Mouse (Mus musculus) CH12.LX (cell line): ENCODE data around the gene Gpx5. TPM values are rescaled to one million over a fixed set of nuclear protein-coding genes. Genes with fewer than 3 reads are reported as not detected.
A peak's percentile ranks its signal among the peaks of the same experiment; 100 is the strongest.

ENCODE experiments used
- DNase-seq: peaks from one replicate; pipeline ENCODE4 v3.0.0-alpha.2; 2013; ENCODE audit errors: extremely low read depth
- H3K27ac ChIP-seq: 2 replicates; pipeline ENCODE4 v1.5.1; 2012; ENCODE audit warnings: low read depth, mild to moderate bottlenecking, control low read depth, moderate library complexity; ENCODE audit not compliant: insufficient read depth
- H3K27me3 ChIP-seq: replicated peaks from 2 replicates; pipeline ENCODE3; 2012; ENCODE audit warnings: inconsistent platforms
- H3K36me3 ChIP-seq, 2 experiments: replicated peaks in 1 of 2; 2 replicates each; pipeline versions ENCODE3 to v1.6.1; 2012; ENCODE audit warnings: inconsistent platforms in 1 of 2, low read length in 1 of 2, mild to moderate bottlenecking in 1 of 2, mixed read lengths in 1 of 2, moderate library complexity in 1 of 2; ENCODE audit not compliant: control insufficient read depth in 1 of 2, insufficient read depth in 1 of 2
- H3K4me1 ChIP-seq, 2 experiments: 2 replicates each; pipeline ENCODE4 v1.6.1; 2012; ENCODE audit warnings: inconsistent platforms in 1 of 2, moderate library complexity in 1 of 2; ENCODE audit not compliant: insufficient read depth in 2 of 2, control insufficient read depth in 1 of 2
- H3K4me2 ChIP-seq: 2 replicates; pipeline ENCODE4 v1.6.1; 2012; ENCODE audit warnings: low read depth, mild to moderate bottlenecking, control low read depth; ENCODE audit not compliant: poor library complexity, insufficient read depth, severe bottlenecking
- H3K4me3 ChIP-seq, 3 experiments: fragments of 150-350 bp in 1 of 3; sonication (generic) in 1 of 3; replicated peaks in 1 of 3; 2 replicates each; pipeline versions ENCODE3 to v1.5.1; 2011 to 2012; ENCODE audit warnings: low read depth in 2 of 3, low read length in 2 of 3, mild to moderate bottlenecking in 2 of 3, moderate library complexity in 2 of 3, control low read depth in 1 of 3, improper control_type of control experiment in 1 of 3, inconsistent platforms in 1 of 3, mixed read lengths in 1 of 3; ENCODE audit not compliant: poor library complexity in 1 of 3
- H3K79me2 ChIP-seq: replicated peaks from 2 replicates; pipeline ENCODE4 v1.6.1; 2012; ENCODE audit warnings: mild to moderate bottlenecking, moderate library complexity; ENCODE audit not compliant: control insufficient read depth, poor library complexity, insufficient read depth, severe bottlenecking; ENCODE audit errors: extremely low read depth
- H3K9ac ChIP-seq: 2 replicates; pipeline ENCODE4 v1.6.1; 2012; ENCODE audit warnings: low read depth, mild to moderate bottlenecking, control low read depth, moderate library complexity; ENCODE audit not compliant: insufficient read depth
- H3K9me3 ChIP-seq: replicated peaks from 2 replicates; pipeline ENCODE3; 2012; ENCODE audit warnings: low read length, inconsistent platforms, mixed read lengths
- BHLHE40 ChIP-seq: IDR thresholded peaks from 2 replicates; pipeline ENCODE4 v1.6.1; 2011; ENCODE audit warnings: mild to moderate bottlenecking, low read depth, low read length, improper control_type of control experiment
- CHD1 ChIP-seq: IDR thresholded peaks from 2 replicates; pipeline ENCODE4 v1.6.1; 2012; ENCODE audit warnings: low read depth, low read length, improper control_type of control experiment, inconsistent platforms
- CHD2 ChIP-seq: IDR thresholded peaks from 2 replicates; pipeline ENCODE4 v1.6.1; 2011; ENCODE audit warnings: low read length, improper control_type of control experiment
- CTCF ChIP-seq, 2 experiments: IDR thresholded peaks in 1 of 2; conservative IDR thresholded peaks in 1 of 2; 2 replicates each; pipeline ENCODE4 v1.5.1; 2011 to 2012; ENCODE audit warnings: low read depth in 2 of 2, low read length in 2 of 2, improper control_type of control experiment in 1 of 2, inconsistent platforms in 1 of 2, mild to moderate bottlenecking in 1 of 2, moderate library complexity in 1 of 2
- E2F4 ChIP-seq: IDR thresholded peaks from 2 replicates; pipeline ENCODE4 v1.6.1; 2011; ENCODE audit warnings: low read depth, low read length, improper control_type of control experiment; ENCODE audit not compliant: insufficient replicate concordance
- ELF1 ChIP-seq: IDR thresholded peaks from 2 replicates; pipeline ENCODE4 v1.6.1; 2014; ENCODE audit warnings: low read depth, mild to moderate bottlenecking, inconsistent platforms, low read length, improper control_type of control experiment
- EP300 ChIP-seq: IDR thresholded peaks from 2 replicates; pipeline ENCODE4 v1.6.1; 2011; ENCODE audit warnings: low read length, improper control_type of control experiment
- ETS1 ChIP-seq: conservative IDR thresholded peaks from 2 replicates; pipeline ENCODE4 v1.6.1; 2012; ENCODE audit warnings: low read depth, mild to moderate bottlenecking, inconsistent platforms, low read length, improper control_type of control experiment, moderate library complexity
- GABPA ChIP-seq: IDR thresholded peaks from 2 replicates; pipeline ENCODE4 v1.6.1; 2012; ENCODE audit warnings: low read depth, low read length, improper control_type of control experiment, inconsistent platforms; ENCODE audit not compliant: insufficient replicate concordance
- HCFC1 ChIP-seq: IDR thresholded peaks from 2 replicates; pipeline ENCODE4 v1.6.1; 2012; ENCODE audit warnings: low read depth, mild to moderate bottlenecking, inconsistent platforms, low read length, improper control_type of control experiment
- IRF4 ChIP-seq: IDR thresholded peaks from 2 replicates; pipeline ENCODE4 v1.6.1; 2014; ENCODE audit warnings: low read depth, mild to moderate bottlenecking, inconsistent platforms, low read length, improper control_type of control experiment
- JUN ChIP-seq: IDR thresholded peaks from 2 replicates; pipeline ENCODE4 v1.6.1; 2011; ENCODE audit warnings: low read depth, mild to moderate bottlenecking, low read length, improper control_type of control experiment, moderate library complexity; ENCODE audit not compliant: insufficient read depth
- JUND ChIP-seq: conservative IDR thresholded peaks from 2 replicates; pipeline ENCODE4 v1.6.1; 2011; ENCODE audit warnings: low read depth, low read length, improper control_type of control experiment
- KAT2A ChIP-seq: IDR thresholded peaks from 2 replicates; pipeline ENCODE4 v1.6.1; 2012; ENCODE audit warnings: low read length, improper control_type of control experiment, inconsistent platforms; ENCODE audit not compliant: insufficient replicate concordance
- MAFK ChIP-seq: IDR thresholded peaks from 2 replicates; pipeline ENCODE4 v1.6.1; 2011; ENCODE audit warnings: low read length, improper control_type of control experiment; ENCODE audit not compliant: insufficient replicate concordance
- MAX ChIP-seq: IDR thresholded peaks from 2 replicates; pipeline ENCODE4 v1.6.1; 2011; ENCODE audit warnings: low read length, improper control_type of control experiment
- MAZ ChIP-seq: IDR thresholded peaks from 2 replicates; pipeline ENCODE4 v1.6.1; 2012; ENCODE audit warnings: low read depth, mild to moderate bottlenecking, inconsistent platforms, low read length, improper control_type of control experiment, moderate library complexity
- MEF2A ChIP-seq: IDR thresholded peaks from 2 replicates; pipeline ENCODE4 v1.6.1; 2014; ENCODE audit warnings: low read depth, mild to moderate bottlenecking, inconsistent platforms, low read length, improper control_type of control experiment, borderline replicate concordance
- MXI1 ChIP-seq: IDR thresholded peaks from 2 replicates; pipeline ENCODE4 v1.6.1; 2011; ENCODE audit warnings: mild to moderate bottlenecking, low read depth, low read length, improper control_type of control experiment
- MYC ChIP-seq: IDR thresholded peaks from 2 replicates; pipeline ENCODE4 v1.6.1; 2011; ENCODE audit warnings: low read depth, mild to moderate bottlenecking, improper control_type of control experiment, low read length
- NELFE ChIP-seq: IDR thresholded peaks from 2 replicates; pipeline ENCODE4 v1.6.1; 2011; ENCODE audit warnings: low read depth, low read length, improper control_type of control experiment
- NRF1 ChIP-seq: IDR thresholded peaks from 2 replicates; pipeline ENCODE4 v1.6.1; 2014; ENCODE audit warnings: low read depth, mild to moderate bottlenecking, inconsistent platforms, low read length, improper control_type of control experiment, moderate library complexity
- PAX5 ChIP-seq: IDR thresholded peaks from 2 replicates; pipeline ENCODE4 v1.6.1; 2012; ENCODE audit warnings: low read length, inconsistent platforms, mixed read lengths
- POLR2A ChIP-seq: IDR thresholded peaks from 2 replicates; pipeline ENCODE4 v1.6.1; 2011; ENCODE audit warnings: low read depth, mild to moderate bottlenecking, improper control_type of control experiment, low read length
- POLR2AphosphoS2 ChIP-seq: IDR thresholded peaks from 2 replicates; pipeline ENCODE4 v1.6.1; 2011; ENCODE audit warnings: low read depth, low read length, improper control_type of control experiment
- RAD21 ChIP-seq: IDR thresholded peaks from 2 replicates; pipeline ENCODE4 v1.6.1; 2011; ENCODE audit warnings: low read depth, mild to moderate bottlenecking, low read length, improper control_type of control experiment, moderate library complexity
- RCOR1 ChIP-seq: conservative IDR thresholded peaks from 2 replicates; pipeline ENCODE4 v1.6.1; 2012; ENCODE audit warnings: low read depth, mild to moderate bottlenecking, inconsistent platforms, low read length, improper control_type of control experiment
- SIN3A ChIP-seq: IDR thresholded peaks from 2 replicates; pipeline ENCODE4 v1.6.1; 2012; ENCODE audit warnings: low read length, improper control_type of control experiment, inconsistent platforms
- SMC3 ChIP-seq: IDR thresholded peaks from 2 replicates; pipeline ENCODE4 v1.6.1; 2011; ENCODE audit warnings: low read depth, low read length, improper control_type of control experiment
- TBP ChIP-seq: conservative IDR thresholded peaks from 2 replicates; pipeline ENCODE4 v1.6.1; 2011; ENCODE audit warnings: low read depth, low read length, improper control_type of control experiment
- TCF12 ChIP-seq: IDR thresholded peaks from 2 replicates; pipeline ENCODE4 v1.6.1; 2014; ENCODE audit warnings: low read depth, mild to moderate bottlenecking, inconsistent platforms, low read length, improper control_type of control experiment
- UBTF ChIP-seq: IDR thresholded peaks from 2 replicates; pipeline ENCODE4 v1.6.1; 2012; ENCODE audit warnings: low read depth, mild to moderate bottlenecking, inconsistent platforms, low read length, improper control_type of control experiment, moderate library complexity
- USF1 ChIP-seq: IDR thresholded peaks from 2 replicates; pipeline ENCODE4 v1.6.1; 2014; ENCODE audit warnings: low read depth, mild to moderate bottlenecking, inconsistent platforms, low read length, improper control_type of control experiment
- USF2 ChIP-seq: conservative IDR thresholded peaks from 2 replicates; pipeline ENCODE4 v1.6.1; 2011; ENCODE audit warnings: low read depth, low read length, improper control_type of control experiment
- ZC3H11A ChIP-seq: IDR thresholded peaks from 2 replicates; pipeline ENCODE4 v1.6.1; 2012; ENCODE audit warnings: low read depth, mild to moderate bottlenecking, inconsistent platforms, low read length, improper control_type of control experiment
- ZKSCAN1 ChIP-seq: IDR thresholded peaks from 2 replicates; pipeline ENCODE4 v1.6.1; 2012; ENCODE audit warnings: low read depth, inconsistent platforms, low read length, improper control_type of control experiment, borderline replicate concordance
- ZMIZ1 ChIP-seq: IDR thresholded peaks from 2 replicates; pipeline ENCODE4 v1.6.1; 2012; ENCODE audit warnings: low read depth, mild to moderate bottlenecking, inconsistent platforms, low read length, improper control_type of control experiment
- ZNF384 ChIP-seq: IDR thresholded peaks from 2 replicates; pipeline ENCODE4 v1.6.1; 2012; ENCODE audit warnings: low read depth, low read length, improper control_type of control experiment, inconsistent platforms
- dilution Hi-C: fragments of 300-500 bp; cut with MboI; formaldehyde crosslinking; loops from 2 replicates; pipeline ENCODE4 v1.14.3; 2020; ENCODE audit warnings: low sequenced_read_pairs; ENCODE audit not compliant: extremely low pct_unique_long_range_greater_than_20kb, extremely low pct_ligation_motif_present
- in situ Hi-C: fragments of 300-500 bp; cut with MboI; formaldehyde crosslinking; loops from 3 replicates; pipeline ENCODE4 v1.14.3; 2019; ENCODE audit warnings: low sequenced_read_pairs, low pct_ligation_motif_present, low pct_unique_long_range_greater_than_20kb, mixed read lengths
- polyA plus RNA-seq: library from polyadenylated mRNA; unstranded; fragments of >175 nt; gene quantifications from 2 replicates; pipeline ENCODE4 v1.2.1, GENCODE M21; 2012; ENCODE audit warnings: low read depth; ENCODE audit not compliant: insufficient read length
- total RNA-seq, 2 experiments: library from RNA; depleted of rRNA; stranded (reverse); fragments of 300-350 nt in 1 of 2; fragments of >200 nt in 1 of 2; gene quantifications; 2 replicates each; pipeline ENCODE4 v1.2.3; 2012 to 2014

Gene Gpx5
- total and polyA plus RNA-seq, 3 experiments, result not detected

DNA sequence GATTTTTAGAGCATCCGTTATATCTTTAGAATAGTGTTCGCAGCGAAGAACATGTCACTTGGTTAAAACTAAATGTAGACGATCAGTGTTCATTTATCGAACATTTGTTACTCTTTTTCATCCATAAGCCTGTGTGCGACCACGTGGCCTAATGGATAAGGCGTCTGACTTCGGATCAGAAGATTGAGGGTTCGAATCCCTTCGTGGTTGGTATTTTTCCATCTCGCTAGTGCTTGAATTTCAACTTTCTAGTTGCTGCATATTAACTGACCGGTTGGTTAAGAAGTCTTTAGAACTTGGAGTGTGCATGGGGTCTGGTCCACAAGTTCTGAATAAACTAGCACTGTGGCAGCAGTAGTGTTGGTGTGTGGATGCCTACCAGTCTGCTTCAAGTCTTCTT is 13.0 kb downstream of the Gpx5 start:
- TF ChIP-seq MAFK (peak; percentile 98), JUN (no peak; the same call in 1 of the 2 replicates), USF1 (peak; percentile 74), EP300 (no peak), CTCF (conservative IDR thresholded peaks at IDR 0.05 in 1 of 2, IDR thresholded peaks at IDR 0.05 in 1 of 2; ENCODE audit: low read depth in 2 of 2, low read length in 2 of 2) (no peak), POLR2A (no peak), KAT2A (peak; percentile 80; the same call in 1 of the 2 replicates), IRF4 (no peak), UBTF (no peak), HCFC1 (no peak), TCF12 (no peak), MAZ (no peak), USF2 (no peak; the same call in 1 of the 2 replicates), CHD1 (no peak), ELF1 (peak; percentile 98), TBP (peak; percentile 100), JUND (0 out of 2 replicates have a peak, but pooled peaks have one; percentile 10), MEF2A (no peak), NELFE (no peak), ETS1 (no peak), MAX (peak; percentile 88), POLR2AphosphoS2 (no peak), RAD21 (no peak), CHD2 (no peak), ZC3H11A (no peak), BHLHE40 (no peak), E2F4 (peak; percentile 91), SMC3 (no peak), PAX5 (no peak), NRF1 (peak; percentile 67; the same call in 1 of the 2 replicates), MYC (peak; percentile 88), MXI1 (no peak; the same call in 1 of the 2 replicates), ZNF384 (no peak), ZKSCAN1 (no peak), ZMIZ1 (no peak), SIN3A (no peak), RCOR1 (no peak), GABPA (no peak)
- TF ChIP-seq, all 38 proteins: peak for 10
- Histone ChIP-seq H3K27me3 (peaks cover 21% of the 10 kb centered on the region), H3K9me3 (no peaks in the 10 kb centered on the region), H3K4me3 (peak overlapping the region; percentile 54 to 79 (median 70)), H3K9ac (peak overlapping the region; percentile 74), H3K4me2 (peak overlapping the region; percentile 100), H3K4me1 (peaks cover 0 to 17% of the 10 kb centered on the region in 2 experiments; a peak in 2 of 4 replicates), H3K79me2 (no peaks in the 10 kb centered on the region), H3K27ac (no peak overlapping the region), H3K36me3 (no peaks in the 10 kb centered on the region)
- DNase-seq, result peak; percentile 94
- in situ Hi-C loops, result loop anchor here (5.0 kb wide), 1 partner anchor 48 kb away; no protein-coding TSS in a partner anchor
- dilution Hi-C loops, result no loop called here
